Mouse (Mus musculus): ENCODE measurements around the gene Iffo2. TPM values are rescaled to one million over a fixed set of nuclear protein-coding genes. Genes with fewer than 3 reads are reported as not detected.

The Iffo2 gene
- polyA plus RNA-seq, 1 experiment = 2.6 TPM

- peaks cover 18% of the 10 kb centered on the region for H3K4me1 ChIP-seq (ENCODE audit: control insufficient read depth, insufficient read depth, insufficient read length, low read length)
- 51% methylated on average over 11 of the region's 11 CpGs for WGBS
- peak overlapping the region; percentile 32; the same call in 1 of the 2 replicates for H3K4me3 ChIP-seq (ENCODE audit: low read depth, low read length)
- peak overlapping the region; percentile 87 for H3K27ac ChIP-seq (ENCODE audit: insufficient read depth, low read depth, low read length)
- H3K36me3 ChIP-seq (ENCODE audit: control insufficient read depth, insufficient read depth, low read length) = peaks cover 5% of the 10 kb centered on the region; the same call in 1 of the 2 replicates
- no peak for TF ChIP-seq CTCF (IDR thresholded peaks at IDR 0.05; ENCODE audit: extremely low read depth, insufficient read length, insufficient replicate concordance, low read depth, low read length)
- peaks cover 22% of the 10 kb centered on the region for H3K27me3 ChIP-seq (ENCODE audit: control insufficient read depth, insufficient read depth, low read length)
Measured at GRCm38 (mm10) chr4:139627361-139627760, 97.0 kb downstream of the Iffo2 start.

- 32% methylated on average over 10 of the region's 10 CpGs for WGBS
- TF ChIP-seq POLR2A (IDR thresholded peaks at IDR 0.05; ENCODE audit: low read depth, low read length) = peak; percentile 40; the same call in 1 of the 2 replicates
- TF ChIP-seq CTCF (IDR thresholded peaks at IDR 0.05; ENCODE audit: extremely low read depth, insufficient read length, insufficient replicate concordance, low read depth, low read length) = peak; percentile 50; the same call in 1 of the 2 replicates
- peaks cover 16% of the 10 kb centered on the region for H3K4me1 ChIP-seq (ENCODE audit: control insufficient read depth, insufficient read depth, insufficient read length, low read length)
- peak overlapping the region; percentile 60 for H3K4me3 ChIP-seq (ENCODE audit: low read depth, low read length)
- H3K27ac ChIP-seq (ENCODE audit: insufficient read depth, low read depth, low read length) = peak overlapping the region; percentile 83
- peaks cover 15% of the 10 kb centered on the region; the same call in 1 of the 2 replicates for H3K27me3 ChIP-seq (ENCODE audit: control insufficient read depth, insufficient read depth, low read length)
- peaks cover 7% of the 10 kb centered on the region for H3K36me3 ChIP-seq (ENCODE audit: control insufficient read depth, insufficient read depth, low read length)
Measured at GRCm38 (mm10) chr4:139630171-139630570, 99.8 kb downstream of the Iffo2 start.

- 39% methylated on average over 5 of the region's 5 CpGs for WGBS
- TF ChIP-seq CTCF (IDR thresholded peaks at IDR 0.05; ENCODE audit: extremely low read depth, insufficient read length, insufficient replicate concordance, low read depth, low read length) = no peak
- TF ChIP-seq POLR2A (IDR thresholded peaks at IDR 0.05; ENCODE audit: low read depth, low read length) = no peak
- H3K27ac ChIP-seq (ENCODE audit: insufficient read depth, low read depth, low read length) = no peak overlapping the region
Measured at GRCm38 (mm10) chr4:139631141-139631540, 100.8 kb downstream of the Iffo2 start.

GRCm38 (mm10) chr4:139631569-139632253, 101.4 kb downstream of the Iffo2 start:
- 59% methylated on average over 7 of the region's 7 CpGs for WGBS

More at GRCm38 (mm10) chr4:139631141-139631540, 100.8 kb downstream of the Iffo2 start:
- Histone ChIP-seq H3K36me3 (ENCODE audit: control insufficient read depth, insufficient read depth, low read length) (peaks cover 10% of the 10 kb centered on the region), H3K4me3 (ENCODE audit: low read depth, low read length) (peak overlapping the region; percentile 4; the same call in 1 of the 2 replicates), H3K27me3 (ENCODE audit: control insufficient read depth, insufficient read depth, low read length) (peaks cover 18% of the 10 kb centered on the region), H3K4me1 (ENCODE audit: control insufficient read depth, insufficient read depth, insufficient read length, low read length) (peaks cover 16% of the 10 kb centered on the region)

GRCm38 (mm10) chr4:139632254-139632580, 101.9 kb downstream of the Iffo2 start:
- Histone ChIP-seq H3K4me3 (ENCODE audit: low read depth, low read length) (0 out of 2 replicates have a peak overlapping the region, but pooled peaks have one; percentile 22), H3K27ac (ENCODE audit: insufficient read depth, low read depth, low read length) (no peak overlapping the region), H3K36me3 (ENCODE audit: control insufficient read depth, insufficient read depth, low read length) (peaks cover 14% of the 10 kb centered on the region), H3K4me1 (ENCODE audit: control insufficient read depth, insufficient read depth, insufficient read length, low read length) (peaks cover 16% of the 10 kb centered on the region), H3K27me3 (ENCODE audit: control insufficient read depth, insufficient read depth, low read length) (peaks cover 22% of the 10 kb centered on the region)
- WGBS = 50% methylated on average over 10 of the region's 10 CpGs
- TF ChIP-seq POLR2A (IDR thresholded peaks at IDR 0.05; ENCODE audit: low read depth, low read length) (no peak), CTCF (IDR thresholded peaks at IDR 0.05; ENCODE audit: extremely low read depth, insufficient read length, insufficient replicate concordance, low read depth, low read length) (no peak)

More at GRCm38 (mm10) chr4:139631569-139632253, 101.4 kb downstream of the Iffo2 start:
- peaks cover 10% of the 10 kb centered on the region for H3K36me3 ChIP-seq (ENCODE audit: control insufficient read depth, insufficient read depth, low read length)
- peaks cover 19% of the 10 kb centered on the region for H3K27me3 ChIP-seq (ENCODE audit: control insufficient read depth, insufficient read depth, low read length)
- TF ChIP-seq CTCF (IDR thresholded peaks at IDR 0.05; ENCODE audit: extremely low read depth, insufficient read length, insufficient replicate concordance, low read depth, low read length) = no peak
- no peak for TF ChIP-seq POLR2A (IDR thresholded peaks at IDR 0.05; ENCODE audit: low read depth, low read length)
- H3K27ac ChIP-seq (ENCODE audit: insufficient read depth, low read depth, low read length) = no peak overlapping the region
- peaks cover 16% of the 10 kb centered on the region for H3K4me1 ChIP-seq (ENCODE audit: control insufficient read depth, insufficient read depth, insufficient read length, low read length)
- peak overlapping the region; percentile 22; the same call in 1 of the 2 replicates for H3K4me3 ChIP-seq (ENCODE audit: low read depth, low read length)

GRCm38 (mm10) chr4:139636373-139636772, 106.0 kb downstream of the Iffo2 start:
- WGBS = 21% methylated on average over 7 of the region's 7 CpGs
- peak; percentile 99 for TF ChIP-seq CTCF (IDR thresholded peaks at IDR 0.05; ENCODE audit: extremely low read depth, insufficient read length, insufficient replicate concordance, low read depth, low read length)
- TF ChIP-seq POLR2A (IDR thresholded peaks at IDR 0.05; ENCODE audit: low read depth, low read length) = no peak
- no peak overlapping the region for H3K27ac ChIP-seq (ENCODE audit: insufficient read depth, low read depth, low read length)
- H3K4me3 ChIP-seq (ENCODE audit: low read depth, low read length) = no peak overlapping the region
- H3K36me3 ChIP-seq (ENCODE audit: control insufficient read depth, insufficient read depth, low read length) = peaks cover 30% of the 10 kb centered on the region
- peaks cover 32% of the 10 kb centered on the region for H3K27me3 ChIP-seq (ENCODE audit: control insufficient read depth, insufficient read depth, low read length)
- peaks cover 21% of the 10 kb centered on the region for H3K4me1 ChIP-seq (ENCODE audit: control insufficient read depth, insufficient read depth, insufficient read length, low read length)

GRCm38 (mm10) chr4:139637847-139638246, 107.5 kb downstream of the Iffo2 start:
- 36% methylated on average over 9 of the region's 9 CpGs for WGBS
- Histone ChIP-seq H3K27me3 (ENCODE audit: control insufficient read depth, insufficient read depth, low read length) (peaks cover 31% of the 10 kb centered on the region), H3K4me1 (ENCODE audit: control insufficient read depth, insufficient read depth, insufficient read length, low read length) (peaks cover 22% of the 10 kb centered on the region), H3K36me3 (ENCODE audit: control insufficient read depth, insufficient read depth, low read length) (peaks cover 32% of the 10 kb centered on the region), H3K27ac (ENCODE audit: insufficient read depth, low read depth, low read length) (no peak overlapping the region; the same call in 1 of the 2 replicates), H3K4me3 (ENCODE audit: low read depth, low read length) (no peak overlapping the region)
- no peak for TF ChIP-seq CTCF (IDR thresholded peaks at IDR 0.05; ENCODE audit: extremely low read depth, insufficient read length, insufficient replicate concordance, low read depth, low read length)
- TF ChIP-seq POLR2A (IDR thresholded peaks at IDR 0.05; ENCODE audit: low read depth, low read length) = no peak

All from small intestine, adult 2 months (tissue).